9 mouse cellular contexts compared by ENCODE assay signal in the genomic region with DNA sequence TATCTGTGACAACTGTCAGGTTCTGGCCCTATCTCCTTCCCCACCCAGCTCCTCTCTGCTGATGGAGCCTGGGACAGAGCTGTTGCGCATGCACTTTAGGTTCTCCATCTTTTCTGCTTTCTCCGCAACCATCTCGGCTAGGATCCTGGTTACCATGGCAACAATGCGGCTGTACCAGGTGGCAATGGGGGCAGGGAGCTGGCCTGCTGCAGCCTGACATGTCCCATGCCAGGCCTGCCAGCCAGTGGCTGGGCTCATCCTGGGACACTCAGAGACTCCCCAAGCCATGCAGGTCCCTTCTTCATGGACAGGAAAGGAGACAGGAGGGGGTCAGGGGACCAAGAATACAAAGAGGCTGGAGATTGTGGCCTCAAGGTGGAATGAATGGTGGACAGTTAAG. TPM values are rescaled to one million over a fixed set of nuclear protein-coding genes. Genes with fewer than 3 reads are reported as not detected.
DNase-seq lines count a peak whose midpoint lies in the region; ATAC-seq and TF ChIP-seq lines count a peak whose summit lies in the region.
"Had no signal": no experiment of that assay in that cellular context is flagged by ENCODE, and none has a peak within 500 bp of the region (broad histone marks: within the 10 kb centered on the region; RNA-seq: fewer than 3 reads in every experiment).

No protein-coding gene starts in this region.

- no peak for TF ChIP-seq EP300 in stomach, postnatal 0 days (optimal IDR thresholded peaks at IDR 0.05)

- H3K9ac ChIP-seq in hindbrain, embryonic 16.5 days (ENCODE audit: low read depth, low read length) = no peak overlapping the region
- 0 out of 2 replicates have a peak overlapping the region, but pooled peaks have one; percentile 12 for H3K9ac ChIP-seq in liver, embryonic 15.5 days
- no peak overlapping the region for H3K9ac ChIP-seq in stomach, postnatal 0 days (ENCODE audit: low read length)
- H3K9ac ChIP-seq in intestine, postnatal 0 days (ENCODE audit: low read depth, low read length) = no peak overlapping the region
- H3K9ac ChIP-seq: limb, embryonic 15.5 days had no signal

- peak; percentile 5 for ATAC-seq in hindbrain, embryonic 16.5 days
- no peak for ATAC-seq in liver, embryonic 15.5 days (ENCODE audit: insufficient read depth)
- ATAC-seq in stomach, postnatal 0 days (ENCODE audit: low FRiP score, low TSS enrichment) = no peak
- ATAC-seq in intestine, postnatal 0 days = no peak

- intact Hi-C loops in heart, postnatal 10 days (cut with DNase I) = no loop called here

- peak overlapping the region; percentile 81 for H3K27ac ChIP-seq in hindbrain, embryonic 16.5 days (ENCODE audit: low read depth, low read length)
- 0 out of 2 replicates have a peak overlapping the region, but pooled peaks have one; percentile 24 for H3K27ac ChIP-seq in liver, embryonic 15.5 days (replicated peaks)
- H3K27ac ChIP-seq in stomach, postnatal 0 days (replicated peaks) = no peak overlapping the region
- H3K27ac ChIP-seq in intestine, postnatal 0 days (ENCODE audit: low read depth, low read length) = no peak overlapping the region
- H3K27ac ChIP-seq: limb, embryonic 15.5 days had no signal

- no peak overlapping the region for H3K4me2 ChIP-seq in hindbrain, embryonic 16.5 days (ENCODE audit: low read length)
- H3K4me2 ChIP-seq in liver, embryonic 15.5 days = peak overlapping the region; percentile 44; the same call in 1 of the 2 replicates
- no peak overlapping the region for H3K4me2 ChIP-seq in stomach, postnatal 0 days (replicated peaks; ENCODE audit: low read depth)
- no peak overlapping the region for H3K4me2 ChIP-seq in intestine, postnatal 0 days (replicated peaks; ENCODE audit: low read depth)
- H3K4me2 ChIP-seq: limb, embryonic 15.5 days had no signal

- peaks cover 20% of the 10 kb centered on the region for H3K36me3 ChIP-seq in hindbrain, embryonic 16.5 days (ENCODE audit: control insufficient read depth, insufficient read depth, low read length)
- peaks cover 6% of the 10 kb centered on the region; the same call in 1 of the 2 replicates for H3K36me3 ChIP-seq in liver, embryonic 15.5 days (replicated peaks)
- H3K36me3 ChIP-seq in stomach, postnatal 0 days (ENCODE audit: control insufficient read depth, insufficient read depth, low read length) = no peaks in the 10 kb centered on the region
- H3K36me3 ChIP-seq in intestine, postnatal 0 days (ENCODE audit: control insufficient read depth, insufficient read depth) = no peaks in the 10 kb centered on the region; the same call in 1 of the 2 replicates

- H3K4me1 ChIP-seq in hindbrain, embryonic 16.5 days (ENCODE audit: control insufficient read depth, insufficient read depth, low read depth, low read length) = peaks cover 43% of the 10 kb centered on the region
- H3K4me1 ChIP-seq in liver, embryonic 15.5 days (replicated peaks) = peaks cover 67% of the 10 kb centered on the region
- no peaks in the 10 kb centered on the region for H3K4me1 ChIP-seq in stomach, postnatal 0 days (replicated peaks; ENCODE audit: control insufficient read depth, insufficient read depth)
- peaks cover 9% of the 10 kb centered on the region; the same call in 1 of the 2 replicates for H3K4me1 ChIP-seq in intestine, postnatal 0 days (replicated peaks; ENCODE audit: control insufficient read depth, insufficient read depth, low read length)

- H3K9me3 ChIP-seq in hindbrain, embryonic 16.5 days (ENCODE audit: control insufficient read depth, low read length) = no peaks in the 10 kb centered on the region
- no peaks in the 10 kb centered on the region for H3K9me3 ChIP-seq in liver, embryonic 15.5 days (replicated peaks)
- no peaks in the 10 kb centered on the region for H3K9me3 ChIP-seq in stomach, postnatal 0 days (ENCODE audit: control insufficient read depth, low read length)
- H3K9me3 ChIP-seq in intestine, postnatal 0 days (ENCODE audit: control insufficient read depth) = no peaks in the 10 kb centered on the region
- H3K9me3 ChIP-seq: limb, embryonic 15.5 days had no signal

- no peak for TF ChIP-seq CTCF in stomach, postnatal 0 days (IDR thresholded peaks at IDR 0.05; ENCODE audit: low read depth)
- TF ChIP-seq CTCF in intestine, postnatal 0 days (IDR thresholded peaks at IDR 0.05; ENCODE audit: low read depth) = no peak

- H3K4me3 ChIP-seq in hindbrain, embryonic 16.5 days (ENCODE audit: low read length) = no peak overlapping the region
- H3K4me3 ChIP-seq in liver, embryonic 15.5 days (replicated peaks) = no peak overlapping the region
- H3K4me3 ChIP-seq in stomach, postnatal 0 days (ENCODE audit: low read depth, low read length) = no peak overlapping the region
- no peak overlapping the region for H3K4me3 ChIP-seq in intestine, postnatal 0 days (ENCODE audit: low read depth, low read length)
- H3K4me3 ChIP-seq: limb, embryonic 15.5 days had no signal

- 10% methylated on average over 4 of the region's 4 CpGs for WGBS in hindbrain, embryonic 16.5 days
- 22% methylated on average over 4 of the region's 4 CpGs for WGBS in liver, embryonic 15.5 days (ENCODE audit: insufficient replicate concordance)
- 27% methylated on average over 4 of the region's 4 CpGs for WGBS in stomach, postnatal 0 days
- WGBS in intestine, postnatal 0 days = 42% methylated on average over 4 of the region's 4 CpGs

- peak; percentile 12 for DNase-seq in thymus, postnatal 4 days
- no peak for DNase-seq in thymus, postnatal 14 days
- peak; percentile 13 for DNase-seq in stomach, postnatal 0 days (ENCODE audit: low spot score)
- no peak for DNase-seq in thymus, adult 18-20 months
- no peak for DNase-seq in heart, postnatal 10 days

- no peaks in the 10 kb centered on the region for H3K27me3 ChIP-seq in hindbrain, embryonic 16.5 days (replicated peaks; ENCODE audit: control insufficient read depth, insufficient read depth, low read length)
- H3K27me3 ChIP-seq in liver, embryonic 15.5 days = peaks cover 61% of the 10 kb centered on the region
- H3K27me3 ChIP-seq in stomach, postnatal 0 days (ENCODE audit: control insufficient read depth, insufficient read depth, low read length) = peaks cover 10% of the 10 kb centered on the region
- H3K27me3 ChIP-seq in intestine, postnatal 0 days (replicated peaks; ENCODE audit: control insufficient read depth, insufficient read depth, low read length) = peaks cover 49% of the 10 kb centered on the region

RNA-seq across cellular contexts. Expression of gene Aspdh, which starts 0.7 kb away (rescaled TPM):
- 3.1 and 3.9 TPM in 2 replicates for polyA plus RNA-seq in hindbrain, embryonic 16.5 days (2015; fragmentation: Nextera tagmentation; extraction: Ambion mirVana)
- 14.3 and 17.3 TPM in 2 replicates for polyA plus RNA-seq in liver, embryonic 15.5 days (2015; fragmentation: Nextera tagmentation; extraction: Ambion mirVana)
- 0.12 and 0.21 TPM in 2 replicates for polyA plus RNA-seq in stomach, postnatal 0 days (2015; fragmentation: Nextera tagmentation; extraction: Ambion mirVana)
- polyA plus RNA-seq in intestine, postnatal 0 days (2015; fragmentation: Nextera tagmentation; extraction: Ambion mirVana) = 1.5 and 1.7 TPM in 2 replicates
- total RNA-seq in heart, postnatal 10 days (2021) = under 1 TPM; 0.79 to 0.93 TPM

RNA-seq across cellular contexts. Expression of gene Josd2, which starts 3.3 kb away (rescaled TPM):
- polyA plus RNA-seq in hindbrain, embryonic 16.5 days (2015; fragmentation: Nextera tagmentation; extraction: Ambion mirVana) = 42.5 and 46.2 TPM in 2 replicates
- 175 and 198 TPM in 2 replicates for polyA plus RNA-seq in liver, embryonic 15.5 days (2015; fragmentation: Nextera tagmentation; extraction: Ambion mirVana)
- polyA plus RNA-seq in stomach, postnatal 0 days (2015; fragmentation: Nextera tagmentation; extraction: Ambion mirVana) = 32.8 and 33.7 TPM in 2 replicates
- 28.6 and 30.3 TPM in 2 replicates for polyA plus RNA-seq in intestine, postnatal 0 days (2015; fragmentation: Nextera tagmentation; extraction: Ambion mirVana)
- total RNA-seq in heart, postnatal 10 days (2021) = 10 to 100 TPM; 70.3 to 79.0 TPM

RNA-seq across cellular contexts. Expression of gene Emc10, which starts 31.8 kb away (rescaled TPM):
- polyA plus RNA-seq in hindbrain, embryonic 16.5 days (2015; fragmentation: Nextera tagmentation; extraction: Ambion mirVana) = 145 and 150 TPM in 2 replicates
- 45.9 and 55.4 TPM in 2 replicates for polyA plus RNA-seq in liver, embryonic 15.5 days (2015; fragmentation: Nextera tagmentation; extraction: Ambion mirVana)
- 60.7 and 65.5 TPM in 2 replicates for polyA plus RNA-seq in stomach, postnatal 0 days (2015; fragmentation: Nextera tagmentation; extraction: Ambion mirVana)
- polyA plus RNA-seq in intestine, postnatal 0 days (2015; fragmentation: Nextera tagmentation; extraction: Ambion mirVana) = 68.6 and 74.8 TPM in 2 replicates
- 100 to 1,000 TPM; 101 to 102 TPM for total RNA-seq in heart, postnatal 10 days (2021)

RNA-seq across cellular contexts. Expression of gene Fam71e1, which starts 31.9 kb away (rescaled TPM):
- polyA plus RNA-seq in hindbrain, embryonic 16.5 days (2015; fragmentation: Nextera tagmentation; extraction: Ambion mirVana) = 20.4 and 23.7 TPM in 2 replicates
- polyA plus RNA-seq in liver, embryonic 15.5 days (2015; fragmentation: Nextera tagmentation; extraction: Ambion mirVana) = 1.7 and 2.0 TPM in 2 replicates
- polyA plus RNA-seq in stomach, postnatal 0 days (2015; fragmentation: Nextera tagmentation; extraction: Ambion mirVana) = 5.9 and 8.3 TPM in 2 replicates
- polyA plus RNA-seq in intestine, postnatal 0 days (2015; fragmentation: Nextera tagmentation; extraction: Ambion mirVana) = 4.4 and 5.2 TPM in 2 replicates
- total RNA-seq in heart, postnatal 10 days (2021) = 1 to 10 TPM; 5.1 to 6.0 TPM

RNA-seq across cellular contexts. Expression of gene Lrrc4b, which starts 35.7 kb away (rescaled TPM):
- polyA plus RNA-seq in hindbrain, embryonic 16.5 days (2015; fragmentation: Nextera tagmentation; extraction: Ambion mirVana) = 12.4 and 12.6 TPM in 2 replicates
- polyA plus RNA-seq in liver, embryonic 15.5 days (2015; fragmentation: Nextera tagmentation; extraction: Ambion mirVana) = 0.03 TPM in 1 of 2 replicates, not detected in the other
- polyA plus RNA-seq in stomach, postnatal 0 days (2015; fragmentation: Nextera tagmentation; extraction: Ambion mirVana) = 0.36 and 0.52 TPM in 2 replicates
- 0.35 and 0.54 TPM in 2 replicates for polyA plus RNA-seq in intestine, postnatal 0 days (2015; fragmentation: Nextera tagmentation; extraction: Ambion mirVana)
- total RNA-seq in heart, postnatal 10 days (2021) = 10 to 100 TPM; 28.3 to 39.0 TPM

Comparison
In these comparisons a context has a peak if more than half of its experiments do, and no peak if none do; other contexts are left out.
1. DNase-seq: peak in thymus, postnatal 4 days (single experiment) and stomach, postnatal 0 days (single experiment); none in thymus, postnatal 14 days (single experiment), thymus, adult 18-20 months (0 of 2) and heart, postnatal 10 days (0 of 2).
2. H3K27ac ChIP-seq: peak in hindbrain, embryonic 16.5 days (single experiment) and liver, embryonic 15.5 days (single experiment); none in stomach, postnatal 0 days (single experiment) and intestine, postnatal 0 days (single experiment).